14 mouse cellular contexts compared by ENCODE assay signal in genomic region chr11:118960649-118961048, GRCm38 (mm10). TPM values are rescaled to one million over a fixed set of nuclear protein-coding genes. Genes with fewer than 3 reads are reported as not detected.
DNase-seq lines count a peak whose midpoint lies in the region; ATAC-seq and TF ChIP-seq lines count a peak whose summit lies in the region.
"Had no signal": no experiment of that assay in that cellular context is flagged by ENCODE, and none has a peak within 500 bp of the region (broad histone marks: within the 10 kb centered on the region; RNA-seq: fewer than 3 reads in every experiment).

No protein-coding gene starts in this region.

- H3K27me3 ChIP-seq in megakaryocyte, embryonic 14.5 days (replicated peaks) = peaks cover 71% of the 10 kb centered on the region
- H3K27me3 ChIP-seq in kidney, adult 2 months (replicated peaks; ENCODE audit: control insufficient read depth, insufficient read depth, low read length) = no peaks in the 10 kb centered on the region
- H3K27me3 ChIP-seq: kidney, embryonic 15.5 days had no signal

- 74% methylated on average over 3 of the region's 3 CpGs for WGBS in kidney, adult 2 months

- H3K36me3 ChIP-seq in megakaryocyte, embryonic 14.5 days (replicated peaks; ENCODE audit: low read length) = no peaks in the 10 kb centered on the region
- no peaks in the 10 kb centered on the region for H3K36me3 ChIP-seq in kidney, adult 2 months (ENCODE audit: control insufficient read depth, insufficient read depth, low read length)
- H3K36me3 ChIP-seq: kidney, embryonic 15.5 days had no signal

- no peaks in the 10 kb centered on the region for H3K4me1 ChIP-seq in megakaryocyte, embryonic 14.5 days
- no peaks in the 10 kb centered on the region for H3K4me1 ChIP-seq in kidney, adult 2 months (ENCODE audit: control insufficient read depth, insufficient read depth, low read length)
- H3K4me1 ChIP-seq: kidney, embryonic 15.5 days had no signal

- ATAC-seq in megakaryocyte, adult 5-6 weeks (ENCODE audit: poor library complexity, severe bottlenecking) = no peak

- no peaks in the 10 kb centered on the region for H3K9me3 ChIP-seq in megakaryocyte, embryonic 14.5 days
- H3K9me3 ChIP-seq: kidney, embryonic 15.5 days had no signal

- DNase-seq in frontal cortex, postnatal 36 days (ENCODE audit: low spot score in 2 of 2) = peak; percentile 39 to 53
- peak; percentile 57 to 70 for DNase-seq in left cerebral cortex, postnatal 25 days (ENCODE audit: low spot score in 2 of 2)
- peak; percentile 52 for DNase-seq in right cerebral cortex, postnatal 4 days
- DNase-seq in thymus, postnatal 4 days = no peak
- no peak for DNase-seq in kidney, adult 2 months
- no peak for DNase-seq in thymus, postnatal 14 days
- DNase-seq: gastrocnemius, adult 2 months; lung, embryonic 14.5 days had no signal

- intact Hi-C loops in left cerebral cortex, postnatal 25 days (cut with DNase I) = no loop called here

- no peak for TF ChIP-seq CTCF in kidney, adult 2 months (conservative IDR thresholded peaks at IDR 0.05; ENCODE audit: insufficient read depth, insufficient read length, low read depth, low read length)

- no peak overlapping the region for H3K27ac ChIP-seq in kidney, adult 2 months (ENCODE audit: insufficient read depth, low read depth, low read length)
- H3K27ac ChIP-seq: gastrocnemius, adult 2 months; kidney, embryonic 15.5 days had no signal

- peak overlapping the region; percentile 12 for H3K4me3 ChIP-seq in megakaryocyte, embryonic 14.5 days (replicated peaks)
- no peak overlapping the region for H3K4me3 ChIP-seq in kidney, adult 2 months (ENCODE audit: insufficient read depth, low read depth, low read length)
- H3K4me3 ChIP-seq: gastrocnemius, adult 2 months; kidney, embryonic 15.5 days had no signal

- TF ChIP-seq POLR2A in kidney, adult 2 months (IDR thresholded peaks at IDR 0.05; ENCODE audit: low read depth, low read length) = no peak

RNA-seq across cellular contexts. Expression of gene Enpp7, which starts 27.3 kb away (rescaled TPM):
- polyA plus RNA-seq in megakaryocyte, embryonic 14.5 days (2012; ENCODE audit: insufficient read depth, low replicate concordance) = not detected in 2 replicates
- total RNA-seq in megakaryocyte, adult 5-6 weeks (2015) = not detected in 2 replicates
- total RNA-seq in megakaryocyte, adult 5-6 weeks (2017) = not detected in 2 replicates
- total RNA-seq in left cerebral cortex, postnatal 25 days (2021) = not detected
- polyA plus RNA-seq in kidney, adult 2 months (2012; rRNA removed) = not detected in 2 replicates
- total RNA-seq: CH12.LX; gastrocnemius, adult 2 months had no signal
- polyA plus RNA-seq: heart, postnatal 0 days; kidney, embryonic 15.5 days; limb, embryonic 11.5 days; lung, embryonic 14.5 days had no signal

RNA-seq across cellular contexts. Expression of gene Rbfox3, which starts 49.3 kb away (rescaled TPM):
- 0.03 TPM in 1 of 2 replicates, not detected in the other for polyA plus RNA-seq in megakaryocyte, embryonic 14.5 days (2012; ENCODE audit: insufficient read depth, low replicate concordance)
- not detected in 2 replicates for total RNA-seq in megakaryocyte, adult 5-6 weeks (2015)
- not detected in 2 replicates for total RNA-seq in megakaryocyte, adult 5-6 weeks (2017)
- total RNA-seq in left cerebral cortex, postnatal 25 days (2021) = 100 to 1,000 TPM; 328 to 335 TPM
- 0.27 TPM in 2 replicates for polyA plus RNA-seq in kidney, adult 2 months (2012; rRNA removed)
- total RNA-seq: CH12.LX had no signal

Comparison
In these comparisons a context has a peak if more than half of its experiments do, and no peak if none do; other contexts are left out.
1. DNase-seq: peak in frontal cortex, postnatal 36 days (2 of 2), left cerebral cortex, postnatal 25 days (2 of 2) and right cerebral cortex, postnatal 4 days (single experiment); none in thymus, postnatal 4 days (single experiment), kidney, adult 2 months (single experiment) and thymus, postnatal 14 days (single experiment).
2. RNA of gene Rbfox3, which starts 49.3 kb away (total RNA-seq): 328 to 335 TPM in left cerebral cortex, postnatal 25 days; not detected in megakaryocyte, adult 5-6 weeks; every median in the first group is over 100 times any median in the second.